Mouse (Mus musculus): ENCODE measurements at regions not wholly inside any gene's neighbourhood (a gene's known extent, or its start where the extent isn't known, plus 50 kb on each side); places are given as distances from the start of the nearest gene placed in this dataset.

DNA sequence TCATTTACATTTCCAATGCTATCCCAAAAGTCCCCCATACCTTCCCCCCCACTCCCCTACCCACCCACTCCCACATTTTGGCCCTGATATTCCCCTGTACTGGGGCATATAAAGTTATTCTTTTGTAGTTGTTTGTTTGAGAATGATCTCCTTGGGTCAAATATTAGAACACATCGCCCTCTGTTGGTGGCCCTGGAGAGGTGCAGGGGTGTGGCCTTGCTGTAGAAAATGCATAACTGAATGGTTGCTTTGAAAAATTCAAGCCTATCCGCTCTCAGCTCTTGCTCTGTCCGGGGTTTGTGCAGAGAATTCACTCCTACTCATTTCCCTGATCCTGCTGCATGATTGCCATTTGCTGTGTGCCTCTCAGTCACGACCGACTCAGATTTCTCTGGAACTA, 336.4 kb upstream of the Epha6 start:
- DNase-seq (ENCODE audit: low spot score in 2 of 2): peak in 1 of 2 experiments; percentile 14
